Mouse (Mus musculus) natural killer cell, adult 2 months (primary cell): Measurements from ENCODE around the gene Prpf6.

Experiments
- DNase-seq, 2 experiments: peaks; one replicate each; pipeline ENCODE4 v3.0.0; 2022; ENCODE audit warnings: low spot score in 2 of 2

The Prpf6 gene

DNA sequence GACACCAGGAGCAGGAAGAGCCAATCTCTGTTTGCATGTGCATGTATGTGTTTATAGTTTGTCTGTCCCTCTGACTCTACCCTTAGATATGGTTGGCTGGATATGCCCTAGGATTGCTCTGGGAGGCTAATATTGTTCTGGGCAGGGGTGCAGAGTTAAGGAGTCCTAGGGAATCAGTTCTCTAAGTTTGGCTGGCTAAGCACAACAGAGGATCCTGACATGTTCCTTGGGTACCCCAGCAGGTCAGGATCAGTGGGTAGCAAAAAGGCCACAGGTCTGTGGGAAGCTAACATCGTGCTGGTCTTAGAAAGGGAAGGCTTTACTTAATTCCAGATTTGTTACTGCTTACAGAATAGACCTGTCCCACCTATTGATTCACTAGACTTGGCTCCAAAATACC, 12.0 kb upstream of the Prpf6 start:
- DNase-seq = no peak

- DNase-seq = no peak
Observed at GRCm38 (mm10) chr2:181580131-181580772, 11.4 kb upstream of the Prpf6 start.

- peak; percentile 83 to 86 for DNase-seq
Observed at GRCm38 (mm10) chr2:181581016-181581401, 10.7 kb upstream of the Prpf6 start.

GRCm38 (mm10) chr2:181581402-181582120, 10.1 kb upstream of the Prpf6 start:
- peak; percentile 68 to 73 for DNase-seq

DNA sequence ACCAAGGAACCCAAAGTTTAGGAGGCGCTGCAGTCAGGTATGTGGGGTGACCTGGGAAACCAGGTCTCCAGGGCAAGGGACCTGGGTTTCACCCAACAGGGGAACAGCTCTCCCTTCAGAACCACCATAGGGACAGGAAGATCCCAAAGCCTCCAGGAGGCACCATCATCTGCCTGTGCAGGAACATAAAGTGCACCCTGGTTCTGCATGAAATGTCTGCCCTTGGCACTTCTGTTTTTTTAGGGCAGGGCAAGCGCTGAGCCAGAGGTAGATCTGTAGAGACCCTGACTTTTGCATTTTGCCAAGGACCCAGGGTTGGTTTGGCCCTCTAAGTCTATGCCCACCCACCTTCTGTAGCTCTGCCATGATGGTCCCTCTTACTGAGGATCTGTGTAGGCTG, 9.3 kb upstream of the Prpf6 start:
- no peak for DNase-seq

DNA sequence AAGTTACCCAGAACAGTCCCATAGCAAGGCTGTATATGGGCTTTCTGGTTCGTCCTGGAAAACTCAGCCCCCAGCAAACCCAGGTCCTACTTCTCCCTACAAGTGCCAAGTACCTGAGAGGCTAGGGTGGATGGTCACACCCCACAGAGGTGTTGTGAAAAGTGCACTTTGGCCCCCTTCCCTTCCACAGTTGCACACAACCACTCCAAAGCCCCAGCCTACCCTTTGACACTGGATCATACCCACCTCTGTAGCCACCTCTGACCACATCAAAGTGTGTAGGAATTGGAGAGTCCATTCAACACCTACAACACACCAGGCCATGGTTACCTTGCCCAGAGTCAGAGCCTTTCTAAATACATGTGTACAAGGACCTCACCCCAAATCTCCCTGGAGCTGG, 8.7 kb upstream of the Prpf6 start:
- no peak for DNase-seq

GRCm38 (mm10) chr2:181583460-181584257, 8.0 kb upstream of the Prpf6 start:
- no peak for DNase-seq

- DNase-seq = no peak
Observed at GRCm38 (mm10) chr2:181584411-181584942, 7.2 kb upstream of the Prpf6 start, which contains the start of gene Uckl1. TSS of gene Uckl1 (minus strand) at chr2:181584892.

- no peak for DNase-seq
Observed at GRCm38 (mm10) chr2:181585506-181585905, 6.2 kb upstream of the Prpf6 start.

GRCm38 (mm10) chr2:181586124-181586523, 5.5 kb upstream of the Prpf6 start:
- no peak for DNase-seq

GRCm38 (mm10) chr2:181587796-181588195, 3.9 kb upstream of the Prpf6 start:
- DNase-seq = no peak

DNA sequence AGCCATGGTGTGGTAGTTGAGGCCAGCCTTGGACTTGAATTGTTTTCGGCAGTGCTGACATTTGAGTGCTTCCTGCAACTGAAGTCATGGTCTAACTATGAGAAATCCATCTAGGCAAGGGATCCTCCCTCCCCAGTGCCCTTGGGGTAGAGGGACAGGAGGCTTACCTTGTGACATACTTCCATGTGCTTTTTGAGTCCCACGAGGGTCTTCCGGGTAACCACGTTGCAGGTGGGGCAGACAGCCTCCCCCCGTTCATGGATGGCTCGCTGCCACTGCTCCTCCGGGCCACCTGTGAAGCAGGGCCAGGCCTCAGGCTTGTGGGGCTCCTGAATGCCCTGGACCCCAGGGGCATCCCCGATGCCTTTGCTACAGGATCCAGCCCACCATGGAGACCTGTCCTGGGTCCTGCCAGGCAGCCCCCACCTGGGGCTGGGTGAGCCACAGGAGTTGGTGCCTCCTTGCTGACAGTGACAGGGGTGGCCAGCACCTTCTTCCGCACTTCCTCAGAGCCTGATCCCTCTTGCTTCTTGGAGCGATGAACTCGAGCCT, 3.4 kb upstream of the Prpf6 start:
- DNase-seq = no peak

DNA sequence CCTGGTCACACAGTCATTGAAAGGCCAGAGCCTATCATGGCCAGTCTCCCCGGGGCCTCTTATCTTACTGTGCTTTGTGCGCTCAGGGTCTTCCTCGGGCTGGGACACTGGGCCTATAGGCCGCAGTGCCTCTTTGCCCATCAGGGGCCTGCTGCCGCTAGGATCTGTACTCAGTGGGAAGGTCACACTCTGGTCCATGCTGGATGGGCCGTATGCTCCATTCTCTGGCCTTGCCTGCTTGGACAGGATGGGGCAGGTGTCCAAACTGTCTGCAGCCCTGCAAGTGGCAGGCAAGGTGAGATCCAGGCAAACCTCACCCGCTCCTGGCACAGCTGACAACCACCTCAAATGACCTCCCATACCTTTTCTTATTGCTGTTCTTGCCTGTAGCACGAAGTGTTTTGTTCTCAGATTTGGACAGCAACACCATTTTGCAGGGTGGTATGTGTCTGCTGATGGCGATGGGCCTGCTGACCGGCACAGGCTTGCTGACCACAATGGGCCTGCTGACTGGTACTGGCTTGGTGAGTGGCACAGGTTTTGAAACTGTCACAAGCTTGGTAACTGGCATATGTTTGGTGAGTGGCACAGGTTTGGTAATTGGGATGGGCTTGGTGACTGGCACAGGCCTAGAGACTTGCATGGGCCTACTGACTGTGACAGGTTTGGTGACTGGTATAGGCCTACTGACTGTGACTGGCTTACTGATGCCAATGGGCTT, 2.5 kb upstream of the Prpf6 start:
- no peak for DNase-seq

DNA sequence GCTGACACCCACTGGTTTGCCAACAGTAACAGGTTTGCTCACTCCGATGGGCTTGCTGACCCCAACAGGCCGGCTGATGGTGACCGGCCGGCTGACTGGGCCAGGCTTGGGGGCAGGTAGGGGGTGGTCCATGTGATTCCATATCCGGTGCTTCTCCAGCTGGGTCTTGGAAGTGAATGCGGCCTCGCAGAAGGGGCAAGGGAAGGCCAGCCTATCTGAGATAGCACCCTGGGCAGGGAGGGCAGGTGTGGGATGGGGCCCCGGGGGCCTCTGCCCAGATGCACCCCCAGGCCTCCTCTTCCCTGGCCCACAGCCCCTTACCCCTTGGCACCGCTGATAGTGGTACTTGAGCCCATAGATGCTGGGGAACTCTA, 1.9 kb upstream of the Prpf6 start:
- no peak for DNase-seq

- DNase-seq = no peak
Observed at GRCm38 (mm10) chr2:181590471-181590870, 1.2 kb upstream of the Prpf6 start.

DNA sequence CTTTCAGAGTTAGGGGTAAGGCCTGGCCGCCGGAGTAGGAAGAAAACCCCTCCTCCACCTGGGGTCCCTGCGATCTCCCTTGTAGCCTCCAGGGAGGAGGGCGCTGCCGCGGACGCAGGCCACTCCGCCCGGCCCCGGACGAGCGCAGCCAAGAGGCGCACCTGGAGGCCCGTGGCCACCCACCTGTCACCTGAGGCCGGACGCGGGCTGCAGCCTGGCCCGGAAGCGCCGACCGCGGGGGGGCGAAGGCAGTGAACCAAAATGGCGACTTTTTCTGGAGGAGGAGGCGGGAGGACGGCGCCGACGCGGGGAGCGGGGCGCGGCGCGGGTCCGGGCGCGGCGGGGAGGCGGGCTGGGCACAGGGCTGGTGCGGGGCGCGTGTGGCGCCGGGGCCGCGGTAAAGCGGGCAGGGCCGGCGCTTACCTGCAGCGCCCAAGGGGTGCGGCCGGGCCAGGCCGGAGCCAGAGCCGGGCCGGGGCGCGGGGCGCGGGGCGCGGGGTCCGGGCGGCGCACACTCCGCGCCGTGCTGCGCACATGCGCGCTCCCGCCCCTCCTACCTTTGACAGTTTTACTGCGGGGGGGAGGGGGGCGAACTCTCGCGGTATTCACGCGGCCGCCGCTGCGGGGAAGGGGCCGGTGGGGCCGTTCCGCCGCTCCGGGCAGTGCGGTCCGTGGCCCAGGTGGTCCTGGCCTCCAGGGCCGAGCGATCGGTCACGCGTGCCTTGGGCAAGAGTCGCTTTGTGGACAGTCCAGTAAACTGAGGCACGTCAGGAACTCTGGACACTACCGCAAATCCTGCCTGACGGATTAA, 768 bp downstream of the Prpf6 start, which contains the start of gene Zfp512b:
TSS of gene Zfp512b (minus strand) at position 573 of the 811 bp plus-strand sequence.
- DNase-seq = peak; percentile 57 to 62

DNA sequence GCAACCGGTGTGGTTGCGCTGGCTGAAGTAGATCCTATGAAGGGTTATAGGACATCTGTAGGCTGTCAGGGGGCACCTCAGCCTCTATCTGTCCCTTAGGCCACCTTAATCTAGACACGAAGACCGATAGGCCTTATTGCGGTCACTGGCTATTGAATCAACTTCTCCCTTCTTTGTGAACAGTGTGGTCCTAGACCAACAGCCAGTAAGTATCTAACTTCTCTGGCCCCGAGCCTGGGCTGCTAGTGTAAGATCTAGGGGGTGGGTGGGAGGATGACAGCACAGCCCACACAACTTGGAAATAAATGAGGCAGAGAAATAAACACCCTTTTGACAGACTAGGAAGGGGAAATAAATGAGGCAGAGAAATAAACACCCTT, 1.4 kb downstream of the Prpf6 start:
- no peak for DNase-seq

- no peak for DNase-seq
Observed at GRCm38 (mm10) chr2:181593937-181594336, 2.3 kb downstream of the Prpf6 start.

DNA sequence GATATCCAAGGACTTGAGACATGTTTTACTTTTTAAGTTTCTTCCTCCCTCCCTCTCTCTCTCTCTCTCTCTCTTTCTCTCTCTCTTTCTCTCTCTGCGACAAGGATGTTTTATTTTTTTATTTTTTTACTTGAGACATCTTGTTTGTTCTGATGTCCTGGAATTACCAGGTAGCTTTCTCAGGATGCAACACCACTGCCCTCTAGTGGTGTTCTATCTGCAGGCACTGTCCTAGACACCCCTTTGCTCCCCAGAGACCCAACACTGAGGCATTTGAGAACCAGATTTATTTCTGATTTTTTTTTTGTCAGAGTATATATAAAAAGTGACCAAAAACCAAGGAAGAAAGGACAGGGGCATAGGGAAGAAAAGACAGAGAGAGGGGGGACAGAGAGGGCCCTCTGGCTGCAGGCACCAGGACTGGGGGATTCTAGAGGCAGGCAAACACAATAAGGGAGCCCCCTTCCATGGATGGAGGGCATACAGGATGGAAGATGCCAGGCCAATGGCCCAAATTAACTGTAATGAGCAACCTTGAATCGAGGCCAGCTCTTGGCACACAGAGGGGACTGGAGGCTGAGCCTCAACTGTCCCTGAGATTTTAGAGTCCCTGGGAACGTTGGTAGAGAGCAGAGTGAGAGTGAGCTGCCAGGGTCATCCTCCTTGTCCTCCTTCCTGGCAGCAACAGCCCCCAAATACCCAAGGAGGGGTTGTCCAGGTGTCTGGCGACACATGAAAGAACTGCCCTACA, 3.5 kb downstream of the Prpf6 start:
- peak in 1 of 2 experiments; percentile 39 for DNase-seq
